Mouse (Mus musculus) c-Kit-positive CD71-positive TER-119-negative erythroid progenitor cells, embryonic 14.5 days (primary cell): Measurements from ENCODE around the gene Plekha7.
A peak's percentile ranks its signal among the peaks of the same experiment; 100 is the strongest.

Experiments used
- DNase-seq: peaks from one replicate; pipeline ENCODE4 v3.0.0-alpha.2; 2013; ENCODE audit warnings: low read depth

Plekha7 gene

DNA sequence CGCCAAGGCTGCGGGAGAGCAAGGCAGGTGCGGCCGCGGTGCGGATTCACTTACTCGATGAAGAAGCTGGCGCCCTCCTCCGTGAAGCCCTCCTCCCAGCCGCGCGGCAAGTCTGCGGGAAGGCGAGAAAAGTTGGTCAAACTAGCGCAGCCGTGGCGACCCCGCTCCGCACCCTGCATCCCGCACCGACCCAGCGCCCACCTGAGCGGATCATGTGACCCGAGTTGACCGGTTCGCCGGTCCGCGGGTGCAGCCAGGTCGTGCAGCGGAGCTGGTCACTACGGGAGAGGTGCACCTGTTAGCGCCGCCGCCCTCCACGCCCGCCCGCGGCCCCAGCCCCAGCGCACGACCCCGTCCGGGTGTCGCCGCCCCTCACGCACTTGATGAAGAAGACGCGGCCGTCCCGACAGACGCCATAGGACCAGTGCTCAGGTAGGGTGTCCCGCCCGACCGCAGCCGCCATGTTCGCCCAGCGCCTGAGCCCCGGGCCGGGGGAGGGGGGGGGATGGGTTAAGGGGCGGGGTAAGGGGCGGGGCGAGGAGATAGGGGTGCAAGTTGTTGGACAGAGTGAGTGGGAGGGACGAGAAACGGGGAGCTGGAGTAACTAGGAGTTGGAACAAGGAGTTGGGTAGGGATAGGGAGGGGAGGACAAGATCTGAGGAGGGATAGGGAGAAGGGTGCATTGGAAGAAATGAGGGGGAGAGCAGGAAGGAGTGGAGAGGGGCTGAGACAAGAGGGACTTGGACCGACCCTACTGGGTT lies at the start of gene Plekha7:
Gene Plekha7, minus strand, starts transcription at position 506 of the 761 bp plus-strand sequence.
- peak; percentile 31 for DNase-seq

DNA sequence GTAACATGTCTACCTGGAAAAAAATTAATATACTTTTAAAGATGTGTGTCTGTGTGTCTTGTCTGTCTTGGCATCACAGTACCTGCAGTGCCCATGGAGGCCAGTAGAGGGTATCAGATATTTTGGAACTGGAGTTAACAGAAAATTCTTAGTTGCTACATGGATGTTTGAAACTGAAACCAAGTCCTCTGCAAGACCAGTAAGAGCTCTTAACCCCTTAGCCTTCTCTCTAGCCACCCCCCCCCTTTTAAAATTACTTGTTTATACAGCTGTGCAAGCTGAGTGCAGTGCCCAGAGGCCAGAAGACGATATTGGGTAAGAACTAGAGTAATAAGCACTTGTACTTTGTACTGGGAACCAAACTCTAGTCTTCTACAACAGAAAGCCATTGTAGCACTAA lies 28.1 kb upstream of the Plekha7 start:
- DNase-seq, result peak; percentile 72

GRCm38 (mm10) chr7:116335133-116335532 lies 27.0 kb upstream of the Plekha7 start:
- DNase-seq, result no peak

GRCm38 (mm10) chr7:116334669-116335038 lies 26.5 kb upstream of the Plekha7 start:
- DNase-seq, result peak; percentile 25

DNA sequence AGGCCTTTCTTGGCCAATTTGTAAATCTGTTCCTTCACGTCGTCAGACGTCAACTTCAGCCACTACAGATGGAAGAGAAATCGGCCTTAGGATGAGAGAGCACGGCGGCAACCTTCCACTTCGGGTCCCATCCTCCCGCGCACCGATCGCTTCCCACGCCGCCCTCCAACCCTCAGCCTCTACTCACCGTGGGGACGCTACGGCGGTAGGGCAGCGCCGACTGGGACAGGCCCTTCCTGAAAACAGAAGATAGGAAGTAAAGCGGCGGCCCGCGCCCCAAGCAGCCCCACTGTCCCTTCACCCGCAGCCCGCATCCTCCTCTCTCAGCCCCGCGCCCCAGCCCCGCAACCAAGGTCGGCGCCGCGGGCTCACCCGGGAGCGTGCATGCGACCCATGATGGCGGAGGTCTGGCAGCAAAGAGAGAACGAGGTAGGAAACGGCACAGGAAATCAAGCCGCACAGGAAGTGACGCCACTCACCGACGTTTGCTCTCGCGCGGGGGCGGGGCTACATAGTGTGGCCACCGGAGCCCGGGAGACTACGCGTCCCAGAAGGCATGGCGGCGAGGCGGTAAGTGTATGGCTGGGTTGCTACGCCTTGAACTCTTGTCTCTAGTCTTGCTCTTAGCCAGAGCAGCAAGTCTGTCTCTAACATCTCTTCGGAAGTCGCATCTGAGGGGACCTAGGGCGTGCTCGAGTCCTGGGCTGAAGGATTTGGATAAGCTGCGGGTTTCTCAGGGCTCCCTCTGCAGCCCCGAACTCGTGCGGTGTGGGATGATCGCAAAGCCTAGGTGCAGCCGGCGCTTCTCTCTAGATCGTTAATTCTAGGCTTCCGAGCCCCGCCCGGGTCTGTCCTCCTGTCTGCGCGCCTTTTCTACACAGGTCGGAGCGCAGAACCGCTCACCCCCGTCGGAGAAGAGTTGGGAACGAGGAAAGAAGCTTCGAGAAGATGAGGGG lies 25.8 kb upstream of the Plekha7 start, which contains the start of gene Rps13:
Gene Rps13, minus strand, starts transcription at position 483 of the 956 bp plus-strand sequence.
- DNase-seq, result peak; percentile 90

DNA sequence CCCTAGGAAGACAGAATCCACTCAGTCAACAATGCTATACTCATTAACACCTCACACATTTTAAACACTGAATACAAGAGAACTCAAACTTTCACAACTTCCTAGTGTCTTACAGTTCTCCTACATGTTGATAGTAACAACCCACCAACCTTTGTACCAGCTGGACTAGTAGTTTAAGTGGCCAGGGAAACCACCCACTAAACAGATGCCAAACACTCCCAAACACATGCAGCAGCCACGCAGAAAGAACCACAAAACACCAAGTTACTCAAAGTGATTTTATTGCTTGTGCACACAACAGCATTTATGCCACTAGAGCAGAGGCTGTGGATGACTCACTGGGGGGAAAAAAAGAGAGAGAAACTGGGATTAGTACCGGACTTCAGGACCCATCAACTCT lies 23.1 kb upstream of the Plekha7 start:
- no peak for DNase-seq

GRCm38 (mm10) chr7:116329858-116330257 lies 21.7 kb upstream of the Plekha7 start:
- no peak for DNase-seq

GRCm38 (mm10) chr7:116328777-116329176 lies 20.6 kb upstream of the Plekha7 start:
- no peak for DNase-seq

GRCm38 (mm10) chr7:116327901-116328300 lies 19.7 kb upstream of the Plekha7 start:
- DNase-seq, result no peak

GRCm38 (mm10) chr7:116323331-116323964 lies 15.3 kb upstream of the Plekha7 start:
- no peak for DNase-seq

DNA sequence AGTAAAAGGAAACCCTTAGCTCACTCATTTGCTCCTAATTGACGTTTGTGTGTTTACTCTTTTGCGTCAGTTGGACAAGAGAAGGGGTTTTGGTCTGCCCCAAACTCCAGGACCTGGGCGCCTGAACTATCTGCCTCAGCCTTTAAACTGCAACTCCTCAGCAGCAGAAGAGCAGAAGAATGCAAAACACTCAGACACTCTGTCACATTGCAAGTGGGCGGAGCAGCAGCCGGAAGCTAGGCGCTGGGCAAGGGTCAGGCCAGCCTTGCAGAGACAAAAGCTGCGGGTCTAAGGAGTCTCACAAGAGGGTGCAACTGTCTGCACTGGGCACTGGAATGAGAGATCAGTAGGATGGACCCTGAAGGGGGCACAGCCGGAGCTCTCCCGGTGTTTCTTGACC lies 1.3 kb upstream of the Plekha7 start:
- DNase-seq, result no peak

DNA sequence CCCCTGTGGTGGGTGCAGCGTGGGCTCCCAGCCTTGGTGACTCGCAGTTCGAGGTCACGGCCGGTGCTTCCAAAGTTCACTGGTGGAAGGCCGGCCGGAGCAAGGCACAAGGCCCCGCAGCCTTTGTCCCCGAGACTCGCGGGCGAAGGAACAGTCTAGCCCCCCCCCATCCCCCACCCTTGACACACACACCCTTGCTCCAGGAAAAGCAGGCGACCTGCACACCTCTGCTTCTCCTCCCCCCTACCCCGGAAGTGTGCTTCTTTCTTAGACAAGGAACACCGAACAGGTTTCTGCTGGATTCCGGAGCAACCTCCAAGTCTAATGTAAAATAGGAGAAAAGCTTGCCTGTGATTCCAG lies 436 bp upstream of the Plekha7 start:
- no peak for DNase-seq

- peak; percentile 34 for DNase-seq
Measured at GRCm38 (mm10) chr7:116307099-116307870, 891 bp downstream of the Plekha7 start.

DNA sequence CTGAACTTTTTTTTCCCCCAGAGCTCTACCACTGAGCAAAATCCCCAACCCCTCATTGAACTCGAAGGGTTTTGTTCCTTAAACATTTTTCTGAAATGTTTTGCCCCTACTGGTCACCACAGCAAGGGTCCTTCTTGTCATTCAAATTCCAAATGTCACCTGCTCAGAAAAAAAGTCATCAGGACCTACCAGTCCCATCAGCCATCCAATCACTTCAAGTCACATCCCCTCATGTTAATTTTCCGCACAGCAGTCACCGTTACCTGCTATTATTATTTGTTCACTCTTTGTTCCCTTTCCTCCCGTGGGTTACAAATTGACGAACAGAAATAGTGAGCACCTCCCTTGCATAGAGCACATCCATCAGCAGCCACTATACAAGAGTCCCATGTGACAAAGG lies 1.6 kb downstream of the Plekha7 start:
- no peak for DNase-seq

DNA sequence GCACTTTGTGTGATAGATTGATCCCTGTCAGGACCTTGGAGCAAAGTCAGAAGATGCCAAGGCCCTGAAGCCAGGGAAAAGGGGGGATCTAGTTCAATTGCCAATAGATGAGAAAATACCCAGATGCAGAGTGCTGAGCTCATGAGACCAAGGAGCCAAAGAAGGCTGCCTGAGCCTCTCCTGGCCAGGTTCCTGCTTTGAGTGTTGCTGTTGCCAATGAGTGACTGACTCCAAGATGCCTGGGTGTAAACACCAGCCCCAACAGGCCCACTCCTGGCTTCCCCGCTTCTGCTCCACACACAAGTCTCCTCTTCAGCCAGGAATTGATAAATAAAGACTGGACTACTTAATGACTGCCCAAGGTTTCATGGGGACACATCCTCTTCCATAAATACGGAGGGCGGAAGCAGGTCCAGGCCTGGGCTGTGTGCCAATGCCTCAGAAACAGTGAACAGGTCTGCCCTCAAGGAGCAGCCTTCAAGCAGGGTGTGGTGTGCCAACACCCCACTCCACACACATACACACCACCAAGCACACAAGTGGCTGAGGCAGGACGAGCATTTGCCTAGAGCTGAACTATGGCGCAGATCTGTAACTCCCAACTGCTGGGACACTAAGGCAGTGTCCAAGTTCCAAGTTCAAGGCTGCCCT lies 6.4 kb downstream of the Plekha7 start:
- DNase-seq, result no peak

GRCm38 (mm10) chr7:116301144-116301543 lies 7.0 kb downstream of the Plekha7 start:
- DNase-seq, result no peak

DNA sequence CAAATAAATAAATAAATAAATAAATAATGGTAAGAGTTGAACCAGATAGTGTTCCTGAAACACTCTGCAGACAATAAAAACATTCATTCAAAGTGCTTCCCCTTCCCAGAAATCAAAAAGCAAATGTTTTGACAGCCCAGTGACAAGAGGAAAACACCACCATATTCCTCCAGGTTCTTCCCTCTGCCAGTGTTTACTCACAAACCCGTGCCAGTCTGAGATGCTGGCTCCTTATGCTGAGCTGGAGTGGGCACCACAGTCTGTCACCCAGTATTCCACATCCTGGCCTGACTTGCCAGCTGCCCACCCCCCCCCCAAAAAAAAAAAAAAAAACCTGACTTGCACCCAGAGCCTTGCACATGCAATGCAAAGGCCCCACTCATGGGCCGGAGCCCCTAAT lies 9.3 kb downstream of the Plekha7 start:
- DNase-seq, result no peak

DNA sequence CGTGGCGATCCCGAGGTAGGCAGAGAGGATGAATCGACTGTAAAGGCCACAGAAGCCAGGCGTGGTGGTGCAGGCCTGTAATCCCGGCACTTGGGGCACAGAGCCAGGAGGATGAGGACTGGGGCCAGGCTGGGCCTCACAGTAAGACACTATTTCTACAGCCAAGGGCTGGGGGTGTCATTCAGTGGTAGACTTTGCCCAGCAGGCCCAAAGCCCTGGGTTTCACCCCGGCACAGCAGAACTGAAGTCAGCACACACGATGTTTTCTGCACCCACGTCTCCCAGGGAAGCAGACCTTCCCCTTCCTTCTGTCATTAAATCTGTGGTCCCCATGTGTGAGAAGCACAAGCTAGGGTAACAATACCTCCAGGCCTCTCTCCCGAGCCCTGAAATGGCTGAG lies 9.8 kb downstream of the Plekha7 start:
- no peak for DNase-seq

GRCm38 (mm10) chr7:116294961-116295360 lies 13.2 kb downstream of the Plekha7 start:
- no peak for DNase-seq

DNA sequence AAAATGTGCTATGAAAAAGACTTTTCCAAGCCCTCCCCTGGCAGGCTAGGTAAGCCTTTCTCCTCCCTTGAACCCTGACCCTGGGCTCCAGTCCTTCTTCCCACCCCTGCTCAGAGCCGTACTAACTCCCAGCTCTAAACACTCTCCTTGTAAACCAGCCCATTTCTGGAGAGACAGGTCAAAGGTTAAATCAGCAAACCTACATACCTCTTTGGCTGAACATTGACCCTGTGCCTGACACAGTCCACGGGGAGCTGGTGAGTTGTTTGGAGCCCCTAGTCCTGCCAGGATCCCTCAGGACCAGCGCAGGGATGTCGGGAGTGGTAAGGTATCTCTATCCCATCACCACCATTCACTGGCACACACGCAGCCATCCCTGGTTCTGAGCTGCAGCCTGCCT lies 15.8 kb downstream of the Plekha7 start:
- no peak for DNase-seq

GRCm38 (mm10) chr7:116290559-116290958 lies 17.6 kb downstream of the Plekha7 start:
- no peak for DNase-seq
